Mouse (Mus musculus) intestine, embryonic 14.5 days (tissue): ENCODE measurements at regions not wholly inside any gene's neighbourhood (a gene's known extent, or its start where the extent isn't known, plus 50 kb on each side); places are given as distances from the start of the nearest gene placed in this dataset.

Source experiments
- ATAC-seq: fragments of 200-750 bp; cut with Nextera tagmentation; replicated peaks from 2 replicates; pipeline ENCODE4 v1.8.0; 2017; ENCODE audit warnings: low read depth, moderate number of reproducible peaks, moderate TSS enrichment, moderate library complexity; ENCODE audit not compliant: low FRiP score, low TSS enrichment
- DNase-seq: peaks from one replicate; pipeline ENCODE4 v3.0.0-alpha.2; 2018; ENCODE audit warnings: low spot score
- H3K27ac ChIP-seq: fragments of 300-500 bp; sonication (generic); 2 replicates; pipeline ENCODE4 v1.5.1; 2014; ENCODE audit warnings: low read depth, mild to moderate bottlenecking, control low read depth
- H3K27me3 ChIP-seq: fragments of 300-500 bp; sonication (generic); replicated peaks from 2 replicates; pipeline ENCODE4 v1.6.1; 2014; ENCODE audit warnings: low read length, control low read depth; ENCODE audit not compliant: control insufficient read depth, insufficient read depth
- H3K36me3 ChIP-seq: fragments of 300-500 bp; sonication (generic); 2 replicates; pipeline ENCODE4 v1.6.1; 2014; ENCODE audit warnings: low read length, control low read depth; ENCODE audit not compliant: control insufficient read depth, insufficient read depth
- H3K4me1 ChIP-seq: fragments of 300-500 bp; sonication (generic); replicated peaks from 2 replicates; pipeline ENCODE4 v1.6.1; 2014; ENCODE audit warnings: low read length, control low read depth, mixed read lengths; ENCODE audit not compliant: control insufficient read depth, insufficient read depth
- H3K4me2 ChIP-seq: fragments of 300-500 bp; sonication (generic); 2 replicates; pipeline ENCODE4 v1.6.1; 2014; ENCODE audit warnings: low read length
- H3K4me3 ChIP-seq: fragments of 300-500 bp; sonication (generic); 2 replicates; pipeline ENCODE4 v1.5.1; 2014; ENCODE audit warnings: low read depth, low read length, control low read depth, mixed read lengths
- H3K9ac ChIP-seq: fragments of 300-500 bp; sonication (generic); 2 replicates; pipeline ENCODE4 v1.6.1; 2014; ENCODE audit warnings: mild to moderate bottlenecking, low read length
- H3K9me3 ChIP-seq: fragments of 300-500 bp; sonication (generic); 2 replicates; pipeline ENCODE4 v1.6.1; 2016; ENCODE audit warnings: low read length, control low read depth; ENCODE audit not compliant: control insufficient read depth
- WGBS: fragments of 180-500 bp; shearing (Covaris S2); extraction: QIAGEN DNeasy Blood & Tissue Kit; methylation state at CpG from one replicate; pipeline ENCODE4 v1.1.7; 2014; 5-methylcytosine and 5-hydroxymethylcytosine counted together

- no peaks in the 10 kb centered on the region for H3K36me3 ChIP-seq
- H3K4me1 ChIP-seq: no peaks in the 10 kb centered on the region
- no peak overlapping the region for H3K4me3 ChIP-seq
- no peak overlapping the region for H3K4me2 ChIP-seq
- H3K27ac ChIP-seq: no peak overlapping the region
- ATAC-seq (no peak), DNase-seq (no peak)
- H3K9ac ChIP-seq: no peak overlapping the region
- H3K9me3 ChIP-seq: no peaks in the 10 kb centered on the region
- H3K27me3 ChIP-seq: no peaks in the 10 kb centered on the region
- WGBS: 88% methylated on average over 3 of the region's 3 CpGs
Observed at GRCm38 (mm10) chr15:25036231-25036630, 377.3 kb downstream of the Basp1 start.

GRCm38 (mm10) chr15:25027865-25028264 lies 385.7 kb downstream of the Basp1 start:
- WGBS: 78% methylated on average over 8 of the region's 8 CpGs
- Histone ChIP-seq H3K4me1 (no peaks in the 10 kb centered on the region), H3K9ac (no peak overlapping the region), H3K27ac (no peak overlapping the region), H3K4me3 (no peak overlapping the region), H3K9me3 (no peaks in the 10 kb centered on the region), H3K4me2 (no peak overlapping the region), H3K27me3 (no peaks in the 10 kb centered on the region), H3K36me3 (no peaks in the 10 kb centered on the region)
- DNase-seq (no peak), ATAC-seq (no peak)

- Histone ChIP-seq H3K27me3 (no peaks in the 10 kb centered on the region), H3K9ac (no peak overlapping the region), H3K9me3 (no peaks in the 10 kb centered on the region), H3K36me3 (no peaks in the 10 kb centered on the region), H3K4me2 (peak overlapping the region; percentile 40), H3K27ac (no peak overlapping the region), H3K4me1 (no peaks in the 10 kb centered on the region), H3K4me3 (peak overlapping the region; percentile 18)
- 9% methylated on average over 15 of the region's 15 CpGs for WGBS
- no peak for ATAC-seq
- peak; percentile 55 for DNase-seq
Observed at GRCm38 (mm10) chr15:25026786-25027461, 386.6 kb downstream of the Basp1 start.

- H3K27me3 ChIP-seq: no peaks in the 10 kb centered on the region
- whole genome bisulfite sequencing: 36% methylated on average over 8 of the region's 8 CpGs
- H3K27ac ChIP-seq: no peak overlapping the region
- H3K9ac ChIP-seq: no peak overlapping the region
- H3K4me2 ChIP-seq: no peak overlapping the region
- H3K36me3 ChIP-seq: no peaks in the 10 kb centered on the region
- no peaks in the 10 kb centered on the region for H3K4me1 ChIP-seq
- no peaks in the 10 kb centered on the region for H3K9me3 ChIP-seq
- H3K4me3 ChIP-seq: no peak overlapping the region
- ATAC-seq: no peak
- no peak for DNase-seq
Observed at GRCm38 (mm10) chr15:25026351-25026750, 387.2 kb downstream of the Basp1 start.

GRCm38 (mm10) chr15:25020916-25021315 lies 392.6 kb downstream of the Basp1 start:
- H3K4me3 ChIP-seq: no peak overlapping the region
- no peaks in the 10 kb centered on the region for H3K4me1 ChIP-seq
- no peak overlapping the region for H3K4me2 ChIP-seq
- H3K9me3 ChIP-seq: no peaks in the 10 kb centered on the region
- no peak overlapping the region for H3K9ac ChIP-seq
- H3K27ac ChIP-seq: no peak overlapping the region
- WGBS: 43% methylated on average over 3 of the region's 3 CpGs
- no peaks in the 10 kb centered on the region for H3K27me3 ChIP-seq
- DNase-seq (no peak), ATAC-seq (no peak)
- H3K36me3 ChIP-seq: no peaks in the 10 kb centered on the region

- H3K27me3 ChIP-seq: no peaks in the 10 kb centered on the region
- 83% methylated on average over 12 of the region's 12 CpGs for WGBS
- ATAC-seq: no peak
- H3K4me3 ChIP-seq: no peak overlapping the region
- no peak overlapping the region for H3K9ac ChIP-seq
- DNase-seq: no peak
- no peaks in the 10 kb centered on the region for H3K36me3 ChIP-seq
- H3K9me3 ChIP-seq: no peaks in the 10 kb centered on the region
- H3K4me1 ChIP-seq: no peaks in the 10 kb centered on the region
- H3K4me2 ChIP-seq: no peak overlapping the region
- no peak overlapping the region for H3K27ac ChIP-seq
Observed at GRCm38 (mm10) chr15:25019352-25019941, 394.1 kb downstream of the Basp1 start.

GRCm38 (mm10) chr15:25018937-25019336 lies 394.6 kb downstream of the Basp1 start:
- H3K4me3 ChIP-seq: no peak overlapping the region
- H3K4me2 ChIP-seq: no peak overlapping the region
- WGBS: 76% methylated on average over 3 of the region's 3 CpGs
- H3K27me3 ChIP-seq: no peaks in the 10 kb centered on the region
- no peak overlapping the region for H3K9ac ChIP-seq
- DNase-seq (no peak), ATAC-seq (no peak)
- no peaks in the 10 kb centered on the region for H3K36me3 ChIP-seq
- no peak overlapping the region for H3K27ac ChIP-seq
- H3K9me3 ChIP-seq: no peaks in the 10 kb centered on the region
- H3K4me1 ChIP-seq: no peaks in the 10 kb centered on the region

GRCm38 (mm10) chr15:25007720-25008119 lies 405.8 kb downstream of the Basp1 start:
- no peak overlapping the region for H3K4me3 ChIP-seq
- ATAC-seq (no peak), DNase-seq (no peak)
- H3K9ac ChIP-seq: no peak overlapping the region
- no peaks in the 10 kb centered on the region for H3K9me3 ChIP-seq
- no peak overlapping the region for H3K27ac ChIP-seq
- H3K4me2 ChIP-seq: no peak overlapping the region
- H3K27me3 ChIP-seq: no peaks in the 10 kb centered on the region
- H3K36me3 ChIP-seq: no peaks in the 10 kb centered on the region
- 84% methylated on average over 2 of the region's 2 CpGs for WGBS
- no peaks in the 10 kb centered on the region for H3K4me1 ChIP-seq

GRCm38 (mm10) chr15:25000171-25000570 lies 413.4 kb downstream of the Basp1 start:
- WGBS: 82% methylated on average over 3 of the region's 3 CpGs
- no peak overlapping the region for H3K27ac ChIP-seq
- H3K9me3 ChIP-seq: no peaks in the 10 kb centered on the region
- no peaks in the 10 kb centered on the region for H3K4me1 ChIP-seq
- no peak overlapping the region for H3K4me2 ChIP-seq
- no peak overlapping the region for H3K4me3 ChIP-seq
- H3K36me3 ChIP-seq: no peaks in the 10 kb centered on the region
- no peak overlapping the region for H3K9ac ChIP-seq
- ATAC-seq (no peak), DNase-seq (no peak)
- no peaks in the 10 kb centered on the region for H3K27me3 ChIP-seq
